Comparison of ENCODE assay signal across 10 mouse cellular contexts in the genomic region with DNA sequence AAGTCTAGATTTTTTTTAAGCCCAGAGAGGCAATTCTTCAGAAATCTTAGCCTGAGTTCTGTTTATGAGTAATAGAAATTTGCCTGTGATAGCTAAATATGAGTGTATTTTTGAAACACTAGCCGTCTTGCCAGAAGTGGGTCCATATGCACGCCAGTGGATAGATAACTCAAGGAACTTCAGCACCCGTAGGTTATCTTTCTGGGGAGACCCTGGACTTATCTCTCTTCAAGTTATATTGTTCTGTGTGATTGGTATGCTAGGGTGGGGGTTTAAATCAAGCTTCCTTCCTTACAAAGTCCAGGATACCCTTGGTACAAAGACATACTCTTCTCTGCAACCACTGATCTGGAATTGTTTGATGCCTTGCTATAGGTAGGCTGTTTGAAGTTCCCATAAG. TPM values are rescaled to one million over a fixed set of nuclear protein-coding genes. Genes with fewer than 3 reads are reported as not detected.
DNase-seq lines count a peak whose midpoint lies in the region; ATAC-seq and TF ChIP-seq lines count a peak whose summit lies in the region.
"Had no signal": no experiment of that assay in that cellular context is flagged by ENCODE, and none has a peak within 500 bp of the region (broad histone marks: within the 10 kb centered on the region; RNA-seq: fewer than 3 reads in every experiment).

No protein-coding gene starts in this region.

- no peak for TF ChIP-seq POLR2A in lung, adult 2 months (IDR thresholded peaks at IDR 0.05; ENCODE audit: borderline replicate concordance, extremely low read depth, low read depth, low read length)
- no peak for TF ChIP-seq POLR2A in myocyte (IDR thresholded peaks at IDR 0.05; ENCODE audit: insufficient read length, low read depth)

- H3K79me2 ChIP-seq in myocyte (ENCODE audit: control insufficient read depth, insufficient read depth) = peaks cover 58% of the 10 kb centered on the region

- no peak for ATAC-seq in lung, embryonic 14.5 days (ENCODE audit: insufficient read depth)
- ATAC-seq in hindbrain, postnatal 0 days = no peak

- 39% methylated on average over 3 of the region's 3 CpGs for WGBS in lung, embryonic 14.5 days
- 51% methylated on average over 3 of the region's 3 CpGs for whole genome bisulfite sequencing in lung, adult 2 months
- 79% methylated on average over 3 of the region's 3 CpGs for WGBS in forebrain, embryonic 10.5 days
- WGBS in hindbrain, postnatal 0 days = 73% methylated on average over 3 of the region's 3 CpGs

- H3K36me3 ChIP-seq in lung, embryonic 14.5 days (ENCODE audit: insufficient read depth) = no peaks in the 10 kb centered on the region
- H3K36me3 ChIP-seq in forebrain, embryonic 10.5 days (replicated peaks) = no peaks in the 10 kb centered on the region
- no peaks in the 10 kb centered on the region for H3K36me3 ChIP-seq in hindbrain, postnatal 0 days (ENCODE audit: insufficient read depth, low read length)
- H3K36me3 ChIP-seq in myocyte (ENCODE audit: control insufficient read depth, insufficient read depth) = no peaks in the 10 kb centered on the region

- DNase-seq in lung, embryonic 14.5 days = no peak
- DNase-seq in lung, adult 2 months = no peak
- DNase-seq in forebrain, embryonic 10.5 days (ENCODE audit: extremely low spot score, low spot score) = no peak
- no peak for DNase-seq in hindbrain, postnatal 0 days (ENCODE audit: low spot score)
- DNase-seq in right cerebral cortex, postnatal 4 days = no peak
- no peak for DNase-seq in thymus, postnatal 36 days
- no peak for DNase-seq in embryo, embryonic 10.5 days (ENCODE audit: low spot score)

- peak overlapping the region; percentile 83 for H3K4me3 ChIP-seq in lung, embryonic 14.5 days (ENCODE audit: low read depth, low read length)
- H3K4me3 ChIP-seq in lung, adult 2 months (replicated peaks; ENCODE audit: extremely low read depth, low read depth, low read length) = no peak overlapping the region
- H3K4me3 ChIP-seq in forebrain, embryonic 10.5 days = peak overlapping the region; percentile 83
- H3K4me3 ChIP-seq in hindbrain, postnatal 0 days (ENCODE audit: low read length) = peak overlapping the region; percentile 95
- peak overlapping the region; percentile 79 for H3K4me3 ChIP-seq in myocyte

- H3K4me2 ChIP-seq in lung, embryonic 14.5 days = peak overlapping the region; percentile 76
- H3K4me2 ChIP-seq in hindbrain, postnatal 0 days (ENCODE audit: low read depth, low read length) = peak overlapping the region; percentile 65
- H3K4me2 ChIP-seq in myocyte (ENCODE audit: low read depth) = peak overlapping the region; percentile 84

- no peaks in the 10 kb centered on the region for H3K27me3 ChIP-seq in lung, embryonic 14.5 days (ENCODE audit: insufficient read depth, low read length)
- H3K27me3 ChIP-seq in forebrain, embryonic 10.5 days (ENCODE audit: poor library complexity, severe bottlenecking) = no peaks in the 10 kb centered on the region
- no peaks in the 10 kb centered on the region for H3K27me3 ChIP-seq in hindbrain, postnatal 0 days (ENCODE audit: insufficient read depth, low read length)
- no peaks in the 10 kb centered on the region for H3K27me3 ChIP-seq in myocyte (ENCODE audit: control insufficient read depth, insufficient read depth, insufficient read length)

- peaks cover 7% of the 10 kb centered on the region for H3K4me1 ChIP-seq in lung, embryonic 14.5 days (ENCODE audit: insufficient read depth)
- H3K4me1 ChIP-seq in lung, adult 2 months (ENCODE audit: control insufficient read depth, insufficient read depth, low read length) = peaks cover 6% of the 10 kb centered on the region
- H3K4me1 ChIP-seq in forebrain, embryonic 10.5 days = peaks cover 26% of the 10 kb centered on the region
- H3K4me1 ChIP-seq in hindbrain, postnatal 0 days (ENCODE audit: insufficient read depth, low read length) = peaks cover 4% of the 10 kb centered on the region

- H3K9ac ChIP-seq in lung, embryonic 14.5 days = 0 out of 2 replicates have a peak overlapping the region, but pooled peaks have one; percentile 77
- 0 out of 2 replicates have a peak overlapping the region, but pooled peaks have one; percentile 83 for H3K9ac ChIP-seq in hindbrain, postnatal 0 days (replicated peaks; ENCODE audit: low read length)

- no peaks in the 10 kb centered on the region for H3K9me3 ChIP-seq in lung, embryonic 14.5 days (ENCODE audit: low read depth, low read length)
- no peaks in the 10 kb centered on the region for H3K9me3 ChIP-seq in forebrain, embryonic 10.5 days
- no peaks in the 10 kb centered on the region for H3K9me3 ChIP-seq in hindbrain, postnatal 0 days (ENCODE audit: low read length)

- H3ac ChIP-seq in myocyte (ENCODE audit: control insufficient read depth, insufficient read length) = no peak overlapping the region

- H3K27ac ChIP-seq in lung, embryonic 14.5 days (ENCODE audit: low read depth) = no peak overlapping the region
- no peak overlapping the region for H3K27ac ChIP-seq in forebrain, embryonic 10.5 days
- no peak overlapping the region for H3K27ac ChIP-seq in hindbrain, postnatal 0 days
- H3K27ac ChIP-seq: macrophage had no signal

- TF ChIP-seq CTCF in lung, embryonic 14.5 days (IDR thresholded peaks at IDR 0.05; ENCODE audit: low read depth) = no peak
- no peak for TF ChIP-seq CTCF in lung, adult 2 months (IDR thresholded peaks at IDR 0.05; ENCODE audit: insufficient read depth, low read length)
- TF ChIP-seq CTCF in hindbrain, postnatal 0 days (IDR thresholded peaks at IDR 0.05; ENCODE audit: low read depth) = no peak

TF ChIP-seq in myocyte, 11 proteins besides CTCF, POLR2A, EP300 and RAD21:
- no peak for TF ChIP-seq SRF (IDR thresholded peaks at IDR 0.05; ENCODE audit: control insufficient read depth, insufficient read length, low read depth)
- no peak for TF ChIP-seq REST (IDR thresholded peaks at IDR 0.05; ENCODE audit: insufficient read depth, insufficient read length)
- no peak for TF ChIP-seq E2F4 (IDR thresholded peaks at IDR 0.05; ENCODE audit: insufficient read depth)
- no peak for TF ChIP-seq TCF12 (IDR thresholded peaks at IDR 0.05; ENCODE audit: insufficient read depth, poor library complexity, severe bottlenecking)
- no peak for TF ChIP-seq MYOG (IDR thresholded peaks at IDR 0.05; ENCODE audit: control insufficient read depth in 1 of 3, insufficient read depth in 1 of 3, insufficient read length in 2 of 3, low read depth in 2 of 3)
- TF ChIP-seq TCF3 (IDR thresholded peaks at IDR 0.05; ENCODE audit: insufficient read length, low read depth) = no peak
- no peak for TF ChIP-seq CEBPB (IDR thresholded peaks at IDR 0.05; ENCODE audit: insufficient read depth, poor library complexity, severe bottlenecking)
- no peak for TF ChIP-seq MYOD1 (IDR thresholded peaks at IDR 0.05; ENCODE audit: control insufficient read depth in 1 of 3, insufficient read length in 2 of 3, low read depth in 2 of 3)
- no peak for TF ChIP-seq MAX (IDR thresholded peaks at IDR 0.05; ENCODE audit: low read depth)
- TF ChIP-seq POLR2AphosphoS2 (IDR thresholded peaks at IDR 0.05; ENCODE audit: insufficient read length, low read depth) = no peak
- no peak for TF ChIP-seq USF1 (IDR thresholded peaks at IDR 0.05; ENCODE audit: low read depth)
TF ChIP-seq in myocyte: peak in this region for 0.

RNA-seq across cellular contexts. Expression of gene Nmt2, which starts 1.7 kb away (rescaled TPM):
- 41.3 and 41.6 TPM in 2 replicates for polyA plus RNA-seq in lung, embryonic 14.5 days (2014; fragmentation: Nextera tagmentation; extraction: Ambion mirVana)
- polyA plus RNA-seq in lung, adult 2 months (2012; rRNA removed) = 5.0 and 6.8 TPM in 2 replicates
- polyA plus RNA-seq in forebrain, embryonic 10.5 days (2016; fragmentation: Nextera tagmentation; extraction: Ambion mirVana) = 63.6 and 64.1 TPM in 2 replicates
- total RNA-seq in hindbrain, postnatal 0 days (2014; rRNA removed) = 55.2 and 69.3 TPM in 2 replicates
- 104 and 106 TPM in 2 replicates for polyA plus RNA-seq in hindbrain, postnatal 0 days (2015; fragmentation: Nextera tagmentation; extraction: Ambion mirVana)
- 14.5 TPM for polyA plus RNA-seq in myocyte (2012; fragmentation: generic; extraction: Trizol)

RNA-seq across cellular contexts. Expression of gene Rpp38, which starts 46.7 kb away (rescaled TPM):
- polyA plus RNA-seq in lung, embryonic 14.5 days (2014; fragmentation: Nextera tagmentation; extraction: Ambion mirVana) = 26.3 and 26.8 TPM in 2 replicates
- polyA plus RNA-seq in lung, adult 2 months (2012; rRNA removed) = 1.1 and 2.2 TPM in 2 replicates
- 22.9 and 23.2 TPM in 2 replicates for polyA plus RNA-seq in forebrain, embryonic 10.5 days (2016; fragmentation: Nextera tagmentation; extraction: Ambion mirVana)
- 7.0 and 8.7 TPM in 2 replicates for total RNA-seq in hindbrain, postnatal 0 days (2014; rRNA removed)
- 7.1 and 8.6 TPM in 2 replicates for polyA plus RNA-seq in hindbrain, postnatal 0 days (2015; fragmentation: Nextera tagmentation; extraction: Ambion mirVana)
- polyA plus RNA-seq in myocyte (2012; fragmentation: generic; extraction: Trizol) = 11.3 TPM

RNA-seq across cellular contexts. Expression of gene Acbd7, which starts 50.3 kb away (rescaled TPM):
- polyA plus RNA-seq in lung, embryonic 14.5 days (2014; fragmentation: Nextera tagmentation; extraction: Ambion mirVana) = 0.51 and 0.92 TPM in 2 replicates
- not detected in 2 replicates for polyA plus RNA-seq in lung, adult 2 months (2012; rRNA removed)
- polyA plus RNA-seq in forebrain, embryonic 10.5 days (2016; fragmentation: Nextera tagmentation; extraction: Ambion mirVana) = 0.32 TPM in 1 of 2 replicates, not detected in the other
- 3.0 TPM in 1 of 2 replicates, not detected in the other for total RNA-seq in hindbrain, postnatal 0 days (2014; rRNA removed)
- 9.0 and 9.2 TPM in 2 replicates for polyA plus RNA-seq in hindbrain, postnatal 0 days (2015; fragmentation: Nextera tagmentation; extraction: Ambion mirVana)
- polyA plus RNA-seq in myocyte (2012; fragmentation: generic; extraction: Trizol) = 0.10 TPM
- polyA plus RNA-seq: macrophage; spleen, adult 2 months had no signal
